Mouse (Mus musculus): ENCODE measurements around the gene Tns1. TPM values are rescaled to one million over a fixed set of nuclear protein-coding genes. Genes with fewer than 3 reads are reported as not detected.
"Not testable (repeated sequence)": the region's sequence is repeated elsewhere in the genome, so short reads cannot be mapped to it uniquely, and the experiment has no call there.

The Tns1 gene
- total RNA-seq, 2 experiments from 2014 or later, result 672 to 786 TPM

DNA sequence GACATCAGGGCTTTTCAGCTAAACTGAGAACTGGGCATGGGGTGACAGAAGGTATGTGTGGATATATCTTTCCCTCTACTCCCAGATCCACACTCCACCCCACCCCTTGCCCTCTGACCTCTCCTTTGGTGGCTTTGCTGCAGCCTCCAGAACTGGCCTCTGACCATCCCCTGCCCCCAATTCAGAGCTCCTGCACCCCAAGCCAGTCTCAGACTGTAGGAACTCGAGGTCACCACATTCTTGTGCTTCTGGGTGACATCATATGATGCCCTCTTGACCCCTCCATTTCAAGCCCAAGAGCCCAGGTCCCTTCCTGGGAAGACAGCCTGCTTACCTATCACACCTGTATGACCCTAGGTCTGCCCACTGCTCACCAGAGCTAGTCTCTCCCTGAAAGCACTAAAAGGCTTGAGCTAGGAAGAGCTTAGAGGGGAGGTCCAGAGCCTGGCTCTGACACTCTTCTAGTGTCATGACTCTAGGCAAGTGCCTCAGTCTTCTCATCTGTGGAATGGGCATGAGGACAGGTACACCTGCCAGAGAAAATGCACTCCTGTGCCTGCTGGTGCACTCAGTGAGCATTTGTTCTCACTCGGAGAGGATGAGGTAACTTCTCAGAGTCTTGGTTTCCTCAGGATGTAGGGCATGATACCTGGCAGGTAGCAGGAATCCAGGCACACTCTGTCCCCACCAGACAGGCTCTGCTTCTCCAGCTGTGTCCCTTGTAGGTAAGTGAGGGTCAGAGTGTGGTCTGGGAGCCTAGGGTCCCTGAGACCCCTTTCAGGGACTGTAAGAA, 214.9 kb downstream of the Tns1 start:
- intact Hi-C loops (cut with DNase I), result no loop called here
- DNase-seq, result peak in 1 of 2 experiments; percentile 12

DNA sequence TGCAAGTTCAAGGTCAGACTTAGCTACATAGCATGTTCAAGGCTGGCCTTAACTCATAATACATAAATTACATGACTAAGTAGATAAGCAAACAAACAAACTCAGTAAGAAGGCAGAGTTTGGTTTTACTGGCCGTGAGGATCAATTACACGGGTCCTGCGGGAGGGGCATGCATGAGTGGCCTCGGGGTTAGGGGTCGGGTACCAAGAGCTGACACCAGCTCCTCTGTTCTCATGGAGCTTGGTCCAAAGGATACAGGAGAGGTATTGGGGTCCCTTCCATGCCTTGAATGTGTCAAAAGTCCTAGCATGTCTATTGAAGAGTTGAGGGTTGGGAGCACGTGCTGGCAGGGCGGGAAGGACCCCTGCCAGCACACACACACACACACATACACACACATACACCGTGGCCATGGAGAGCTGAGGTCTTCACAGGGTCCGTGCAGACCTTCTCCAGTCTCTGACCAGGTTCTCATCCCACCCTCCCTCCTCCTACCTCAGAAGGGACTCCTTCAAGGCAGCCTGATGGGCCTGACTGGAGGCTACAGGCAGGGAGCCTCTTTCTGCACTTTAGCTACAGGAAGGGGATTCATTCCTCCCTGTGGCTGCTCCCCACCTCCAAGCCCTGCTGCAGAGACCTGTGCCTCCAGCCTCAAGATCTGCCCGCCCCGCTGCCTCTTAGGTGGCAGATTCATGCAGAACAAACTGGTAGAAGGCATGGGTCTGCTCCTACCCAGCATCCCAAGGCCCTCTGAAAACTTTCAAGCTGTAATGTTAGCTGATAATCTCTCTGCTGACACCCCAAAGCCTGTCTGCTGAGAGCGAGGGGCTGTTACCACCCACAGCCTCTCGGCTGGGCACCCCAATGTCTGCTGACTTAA, 215.9 kb downstream of the Tns1 start:
- DNase-seq, result peak in 1 of 2 experiments; percentile 9

DNA sequence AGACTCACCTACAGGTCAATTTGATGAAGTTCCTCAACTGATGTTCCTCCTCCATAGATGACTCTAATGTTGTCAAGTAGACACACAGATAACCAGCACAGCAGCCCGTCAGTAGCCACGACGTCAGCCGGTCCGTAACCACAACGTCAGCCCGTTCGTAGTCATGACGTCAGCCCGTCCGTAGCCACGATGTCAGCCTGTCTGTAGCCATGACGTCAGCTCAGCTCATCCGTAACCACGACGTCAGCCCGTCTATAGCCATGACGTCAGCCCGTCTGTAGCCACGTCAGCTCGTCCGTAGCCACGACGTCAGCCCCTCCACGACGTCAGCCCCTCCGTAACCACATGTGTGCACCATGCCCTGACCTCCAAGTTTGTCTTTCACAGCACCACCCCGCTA, 217.1 kb downstream of the Tns1 start:
- intact Hi-C loops (cut with DNase I), result no loop called here
- peak in 1 of 2 experiments; percentile 0 for DNase-seq

More for the DNA sequence above, 215.9 kb downstream of the Tns1 start:
- intact Hi-C loops (cut with DNase I), result no loop called here

DNA sequence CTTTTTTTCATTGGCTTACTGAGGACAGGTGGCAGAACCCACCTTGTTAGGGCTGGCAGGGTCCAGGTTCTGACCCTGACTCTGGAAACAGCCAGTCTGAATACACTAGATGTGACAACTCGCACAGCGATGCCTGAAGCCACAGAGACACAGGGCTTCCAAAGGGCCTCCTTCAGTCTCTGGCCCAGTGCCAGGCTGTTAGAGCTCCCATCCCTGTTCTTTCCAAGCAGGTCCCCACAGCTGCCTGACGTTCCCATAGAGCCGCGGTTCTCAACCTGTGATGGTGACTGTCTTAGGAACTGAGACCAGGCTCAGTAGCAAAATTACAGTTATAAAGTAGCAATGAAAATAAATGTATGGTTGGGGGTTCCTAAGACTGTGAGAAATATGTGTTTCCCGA, 217.9 kb downstream of the Tns1 start:
- intact Hi-C loops (cut with DNase I), result no loop called here
- peak; percentile 36 to 38 for DNase-seq

DNA sequence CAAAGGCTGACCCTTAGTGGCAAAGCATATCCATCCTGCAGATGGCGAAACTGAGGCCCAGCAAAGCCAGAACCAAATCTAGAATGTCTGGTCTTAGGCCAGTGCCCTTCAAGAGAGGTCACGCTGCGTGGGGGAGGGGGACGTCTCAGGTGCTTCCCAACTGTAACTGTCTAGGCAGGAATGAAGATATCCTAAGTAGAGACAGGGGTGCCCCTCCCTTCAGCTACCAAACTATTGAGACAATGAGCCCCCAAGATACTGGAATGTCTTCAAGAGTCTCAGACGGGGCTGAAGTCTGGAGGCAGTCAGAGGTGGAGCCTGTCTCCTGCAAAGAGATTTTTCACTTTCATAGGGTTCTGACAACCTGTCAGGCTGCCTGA, 218.4 kb downstream of the Tns1 start:
- intact Hi-C loops (cut with DNase I), result no loop called here
- DNase-seq, result peak in 1 of 2 experiments; percentile 18

DNA sequence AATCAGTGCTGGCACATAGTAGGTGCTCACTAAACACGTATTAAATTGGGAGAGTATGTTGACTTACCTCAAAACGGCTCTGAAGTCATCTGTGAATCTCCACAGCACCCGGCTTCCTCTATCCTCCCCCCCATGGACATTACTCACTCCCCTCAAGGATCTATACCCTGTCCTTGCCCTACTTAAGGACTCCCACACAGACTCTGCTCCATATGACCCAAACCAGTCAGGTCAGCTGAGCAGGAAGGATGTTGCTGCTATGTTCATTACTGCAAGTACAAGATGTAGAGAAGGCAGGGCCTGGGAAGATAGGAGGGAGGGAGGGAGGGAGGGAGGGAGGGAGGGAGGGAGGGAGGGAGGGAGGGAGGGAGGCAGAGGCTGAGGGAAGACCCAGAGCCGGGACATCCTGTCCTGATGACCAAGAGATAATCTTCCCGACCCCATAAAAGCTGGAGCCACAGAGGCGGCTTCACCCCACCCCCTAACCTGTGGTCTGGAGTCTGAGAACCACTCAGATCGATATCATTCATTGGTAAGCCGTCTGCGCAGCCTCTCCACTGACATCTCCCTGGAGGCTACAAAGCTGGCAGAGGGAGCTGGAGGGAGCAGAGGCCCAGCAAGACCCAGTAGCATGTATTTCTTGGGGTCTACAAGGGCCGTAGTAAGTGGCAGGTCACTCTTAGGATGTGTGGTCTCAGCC, 219.0 kb downstream of the Tns1 start:
- peak in 1 of 2 experiments; percentile 2 for DNase-seq
- intact Hi-C loops (cut with DNase I), result no loop called here

DNA sequence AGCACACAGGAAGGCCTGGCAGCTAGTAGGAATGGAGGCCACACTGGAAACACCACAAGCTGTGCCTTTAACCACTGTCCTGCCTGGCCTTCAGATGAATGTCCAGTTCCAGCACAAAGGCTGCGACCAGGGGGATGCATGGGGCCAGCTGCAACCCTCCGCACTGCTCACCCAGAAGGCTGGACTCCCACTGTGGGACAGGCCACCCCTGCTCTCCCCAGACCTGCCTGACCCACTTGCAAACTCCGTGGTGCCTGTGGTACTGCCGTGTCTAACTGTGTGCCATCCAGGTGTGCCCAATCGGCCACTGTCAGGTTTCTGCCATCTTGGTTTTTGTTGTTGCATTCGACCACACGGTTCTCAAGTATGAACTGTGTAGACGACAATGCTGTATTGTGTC, 219.6 kb downstream of the Tns1 start:
- intact Hi-C loops (cut with DNase I), result no loop called here
- no peak for DNase-seq

DNA sequence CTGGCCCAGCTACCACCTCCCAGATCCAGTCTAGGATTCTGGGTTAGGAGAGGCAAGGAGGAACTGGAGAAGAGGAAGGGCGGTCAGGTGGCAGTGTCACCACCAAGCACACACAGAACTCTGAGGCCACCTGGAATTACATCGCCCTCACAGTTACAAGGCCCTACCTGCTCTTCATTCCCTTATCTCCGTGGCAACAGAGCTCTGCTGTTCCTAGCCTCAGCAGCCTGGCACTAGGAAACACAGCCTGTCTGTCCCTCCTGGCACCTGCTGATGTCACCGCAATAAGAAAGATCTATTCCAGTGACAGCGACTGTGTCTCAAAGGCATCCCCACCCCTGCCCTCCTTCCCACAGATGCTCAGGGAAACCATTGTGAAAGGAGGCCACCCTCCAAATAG, 221.2 kb downstream of the Tns1 start:
- intact Hi-C loops (cut with DNase I), result loop anchor here (1.0 kb wide), 1 partner anchor 83 kb away; no protein-coding TSS in a partner anchor
- no peak for DNase-seq

DNA sequence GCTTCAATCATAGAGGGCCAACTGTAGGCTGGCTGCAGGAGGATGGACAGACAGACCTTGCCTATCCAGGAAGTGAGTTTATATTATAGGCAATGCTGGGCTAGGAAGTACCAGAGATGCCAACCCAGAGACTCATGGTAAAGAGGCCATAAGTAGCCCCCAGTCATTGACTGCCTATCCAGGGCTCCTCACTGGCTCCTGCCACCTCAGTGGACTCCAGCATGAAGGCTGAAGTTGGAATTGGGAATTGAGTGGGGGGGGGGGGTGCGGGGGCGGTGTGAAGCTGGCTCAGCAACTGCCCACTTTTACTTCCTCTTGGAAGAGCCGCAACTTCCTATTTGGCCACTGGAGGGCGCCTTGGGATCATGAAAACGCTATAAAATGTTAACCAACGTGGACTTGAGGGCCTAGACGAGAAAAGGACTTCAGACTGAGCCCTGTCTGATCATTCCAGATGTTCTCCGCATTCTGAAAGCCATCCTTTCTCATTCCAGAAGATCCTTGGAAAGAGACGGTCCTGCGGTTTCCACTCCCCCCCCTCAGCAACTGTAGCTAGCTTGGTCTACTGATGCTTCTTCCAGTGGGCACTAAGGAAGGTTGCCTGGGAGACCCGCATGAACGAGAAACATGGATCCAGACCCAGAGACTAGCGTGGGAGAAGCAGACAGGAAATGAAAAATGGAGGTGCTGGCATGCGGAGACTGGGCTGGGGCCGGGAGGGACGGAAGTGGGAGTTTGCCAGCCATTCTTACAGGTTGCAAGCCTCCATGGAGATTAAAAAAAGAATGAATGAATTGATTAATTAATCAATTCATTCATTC, 221.9 kb downstream of the Tns1 start:
- DNase-seq, result peak; percentile 81 to 82
- intact Hi-C loops (cut with DNase I), result loop anchor here (1.0 kb wide), 2 partner anchors 181 to 294 kb away; no protein-coding TSS in a partner anchor

DNA sequence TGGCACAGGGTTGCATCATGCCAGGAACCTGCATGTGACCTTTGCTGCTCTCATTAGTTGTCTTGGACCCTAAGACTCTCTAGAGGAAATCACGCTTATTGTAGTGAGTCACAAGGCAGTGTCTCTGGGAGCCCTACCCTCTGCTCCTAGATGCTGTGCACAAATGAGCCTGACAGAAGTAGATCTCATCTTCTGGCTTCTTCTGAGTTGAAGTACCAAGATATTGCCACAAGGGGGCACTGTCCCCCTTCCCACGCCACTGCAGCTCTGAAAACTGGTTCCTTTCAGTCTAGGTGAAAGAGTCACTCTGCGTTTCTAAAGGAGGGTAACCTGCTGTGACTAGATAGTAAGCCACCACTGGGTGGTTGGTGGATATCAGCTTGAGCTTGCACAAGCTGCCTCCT, 222.8 kb downstream of the Tns1 start:
- intact Hi-C loops (cut with DNase I), result loop anchor here (1.0 kb wide), 2 partner anchors 176 to 224 kb away; partner anchors contain the start of gene Rufy4
- peak; percentile 80 for DNase-seq

DNA sequence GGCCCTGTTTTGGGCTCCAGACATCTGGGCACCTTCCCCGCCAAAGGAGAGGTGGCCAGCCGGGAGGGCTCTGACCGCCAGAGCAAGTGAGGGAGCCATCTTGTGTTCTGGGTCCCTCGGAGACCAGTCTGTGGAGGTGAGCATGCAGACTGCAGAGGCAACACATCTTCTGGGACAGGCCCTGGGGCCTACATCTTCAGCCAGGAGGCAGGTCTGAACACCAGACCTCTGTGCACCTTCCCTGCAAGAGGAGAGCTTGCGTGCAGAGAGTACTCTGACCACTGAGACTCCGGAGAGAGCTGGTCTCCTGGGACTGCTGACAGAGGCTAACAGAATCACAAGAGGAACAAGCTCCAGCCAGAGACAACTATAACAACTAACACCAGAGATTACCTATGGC, 228.8 kb downstream of the Tns1 start:
- DNase-seq; intact Hi-C loops (cut with DNase I): not testable (repeated sequence)

DNA sequence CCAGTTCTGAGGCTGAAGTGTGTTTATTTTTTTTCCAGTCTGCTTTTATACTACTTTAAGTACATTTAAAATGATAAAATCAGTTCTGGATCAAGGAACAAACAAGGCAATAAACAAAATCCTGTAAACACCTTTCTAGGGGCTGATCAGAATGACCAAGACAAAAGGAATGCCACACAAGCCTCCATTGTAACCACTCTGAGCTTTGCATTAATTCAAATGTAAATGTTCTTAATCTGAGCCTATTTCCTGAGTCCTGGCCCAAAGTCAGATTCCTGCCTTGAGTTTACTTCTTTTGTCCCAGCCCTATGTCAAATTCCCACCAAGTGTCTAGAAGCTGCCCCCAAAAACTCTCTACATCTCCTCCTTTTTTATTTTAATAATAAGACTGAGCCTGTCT, 243.5 kb downstream of the Tns1 start:
- no peak for DNase-seq
- intact Hi-C loops (cut with DNase I), result no loop called here

DNA sequence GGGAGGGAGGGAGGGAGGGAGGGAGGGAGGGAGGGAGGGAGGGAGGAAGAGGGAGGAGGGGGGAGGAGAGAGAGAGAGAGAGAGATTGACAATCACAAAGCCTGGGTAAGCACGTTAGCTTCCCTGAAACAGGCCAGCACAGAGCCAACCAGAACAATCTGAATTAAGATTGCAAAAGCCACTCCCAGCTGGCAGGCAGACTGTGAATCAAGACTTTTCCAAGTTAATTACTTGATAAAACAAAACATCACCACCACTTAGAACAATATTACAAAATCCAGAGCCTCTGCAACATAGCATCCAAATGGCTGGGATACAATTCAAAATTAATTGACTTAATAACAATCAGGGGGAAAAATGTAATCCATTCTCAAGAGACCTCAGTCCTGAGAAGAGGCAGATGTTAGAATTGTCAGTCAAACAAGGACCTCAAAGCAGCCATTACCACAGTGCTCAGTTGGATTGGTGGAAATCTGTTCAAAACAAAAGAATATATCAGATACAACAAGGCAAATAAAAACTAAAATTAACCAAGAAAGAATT, 248.5 kb downstream of the Tns1 start:
- DNase-seq, result peak in 1 of 2 experiments; percentile 13
- intact Hi-C loops (cut with DNase I), result no loop called here

DNA sequence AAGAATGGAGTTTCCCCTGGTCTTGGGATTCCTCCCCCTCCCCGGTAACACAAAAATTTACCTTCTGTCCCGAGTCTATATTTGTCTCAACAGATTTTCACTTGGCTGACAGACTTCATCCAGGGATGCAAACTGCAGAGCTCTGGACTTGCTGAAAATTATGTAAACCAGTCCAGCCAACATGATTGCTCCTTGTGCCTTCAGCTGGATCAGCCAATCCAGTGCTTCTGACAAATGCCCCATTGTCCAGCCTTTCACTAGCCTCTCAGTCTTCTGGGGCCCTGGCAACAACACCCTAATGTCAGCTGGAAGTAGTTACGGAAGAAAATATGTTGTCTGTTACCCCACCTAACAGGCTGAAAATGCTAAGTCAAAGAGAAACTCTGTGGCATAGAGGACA, 259.9 kb downstream of the Tns1 start:
- intact Hi-C loops (cut with DNase I), result no loop called here
- no peak for DNase-seq

DNA sequence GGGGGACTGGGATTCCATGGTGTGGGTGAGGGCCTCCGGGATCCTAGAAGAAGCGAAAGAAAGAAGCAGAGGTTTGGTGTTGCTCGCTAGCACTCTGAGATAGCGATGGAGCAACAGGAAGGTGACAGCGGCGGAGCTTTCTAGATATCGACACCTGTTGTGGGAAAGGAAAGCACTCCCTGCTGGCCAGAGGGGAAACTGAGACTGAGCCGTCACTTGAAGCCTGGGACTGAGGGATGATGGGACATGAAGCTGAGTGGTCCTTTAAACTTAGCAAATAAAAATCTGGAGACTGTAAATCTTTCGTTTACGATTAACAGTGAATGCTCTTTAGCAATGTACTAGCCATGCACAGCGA, 261.2 kb downstream of the Tns1 start:
- intact Hi-C loops (cut with DNase I), result no loop called here
- DNase-seq, result no peak

DNA sequence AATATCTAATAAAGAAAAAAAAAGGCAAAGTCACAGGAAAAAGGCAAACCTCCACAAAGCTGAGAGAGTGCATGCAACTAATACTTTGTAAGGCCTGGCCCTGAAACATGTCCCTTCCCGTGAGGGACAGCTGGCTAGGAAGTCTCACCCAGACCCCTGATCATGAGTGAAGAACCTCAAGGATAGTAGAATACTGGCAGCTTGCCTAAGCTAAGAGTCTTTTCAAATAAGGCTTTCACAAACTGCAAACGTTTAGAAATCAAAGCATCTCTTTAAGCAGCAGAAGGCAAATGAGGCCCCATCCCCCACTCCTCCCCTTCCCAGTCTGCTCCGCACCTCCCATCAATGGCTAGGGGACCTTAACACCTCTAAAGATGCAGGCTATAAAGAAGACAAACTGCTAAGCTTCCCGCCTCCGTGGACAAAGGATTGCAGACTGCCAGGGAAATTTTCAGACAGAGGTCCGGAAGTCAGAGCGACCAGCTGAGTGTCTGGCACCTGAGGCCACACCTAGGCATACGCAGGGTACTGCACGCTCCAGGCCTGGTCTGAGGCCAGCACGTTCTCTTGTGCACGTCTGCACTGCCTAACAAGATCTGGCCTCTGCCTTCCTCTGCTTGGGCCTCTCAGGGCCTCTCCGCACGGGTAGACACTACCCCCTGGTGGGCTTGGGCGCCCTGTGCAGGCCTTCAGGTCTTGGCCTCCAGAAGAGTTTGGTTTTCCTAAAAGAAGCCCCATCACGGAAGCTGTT, 261.8 kb downstream of the Tns1 start:
- intact Hi-C loops (cut with DNase I), result no loop called here
- peak; percentile 33 to 39 for DNase-seq

DNA sequence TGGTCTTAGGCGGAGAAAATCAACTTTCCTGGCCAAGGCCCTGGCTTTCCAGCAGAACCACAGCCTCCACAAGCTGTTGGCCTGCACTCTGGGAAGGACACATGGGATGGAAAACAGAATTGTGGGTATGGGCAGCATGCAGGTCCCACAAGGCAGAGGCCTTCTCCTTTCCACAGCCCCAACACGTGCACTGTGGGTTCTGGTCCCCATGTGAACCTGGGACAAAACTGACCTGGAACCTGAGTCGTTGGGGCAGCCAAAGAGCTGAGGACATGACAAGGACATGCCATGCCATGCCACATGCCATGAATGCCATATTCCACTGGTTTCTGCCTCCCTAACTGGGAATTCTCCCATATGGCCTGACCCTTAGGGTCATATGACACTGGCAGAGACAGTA, 263.8 kb downstream of the Tns1 start:
- DNase-seq, result no peak
- intact Hi-C loops (cut with DNase I), result no loop called here

Measured in heart, postnatal 36 days (tissue).